Mouse (Mus musculus) liver, embryonic 13.5 days (tissue): ENCODE data around the gene Notch4. TPM values are rescaled to one million over a fixed set of nuclear protein-coding genes. Genes with fewer than 3 reads are reported as not detected.

Source experiments
- ATAC-seq: fragments of 200-750 bp; cut with Nextera tagmentation; 2 replicates; pipeline ENCODE4 v1.8.0; 2017; ENCODE audit warnings: low read depth, mild to moderate bottlenecking, moderate number of reproducible peaks, moderate library complexity
- DNase-seq: peaks from one replicate; pipeline ENCODE4 v3.0.0; 2022
- H3K27ac ChIP-seq: fragments of 300-500 bp; sonication (generic); 2 replicates; pipeline ENCODE4 v1.5.1; 2015; ENCODE audit warnings: moderate library complexity, mild to moderate bottlenecking, inconsistent platforms
- H3K27me3 ChIP-seq: fragments of 300-500 bp; sonication (generic); 2 replicates; pipeline ENCODE4 v1.6.1; 2015; ENCODE audit warnings: mild to moderate bottlenecking, inconsistent platforms
- H3K36me3 ChIP-seq: fragments of 300-500 bp; sonication (generic); 2 replicates; pipeline ENCODE4 v1.6.1; 2015; ENCODE audit warnings: mild to moderate bottlenecking, inconsistent platforms
- H3K4me1 ChIP-seq: fragments of 300-500 bp; sonication (generic); replicated peaks from 2 replicates; pipeline ENCODE4 v1.6.1; 2015; ENCODE audit warnings: inconsistent platforms
- H3K4me2 ChIP-seq: fragments of 300-500 bp; sonication (generic); 2 replicates; pipeline ENCODE4 v1.6.1; 2015; ENCODE audit warnings: inconsistent platforms, mild to moderate bottlenecking, moderate library complexity
- H3K4me3 ChIP-seq: fragments of 300-500 bp; sonication (generic); replicated peaks from 2 replicates; pipeline ENCODE4 v1.5.1; 2015; ENCODE audit warnings: mild to moderate bottlenecking, inconsistent platforms
- H3K9ac ChIP-seq: fragments of 300-500 bp; sonication (generic); 2 replicates; pipeline ENCODE4 v1.6.1; 2015; ENCODE audit warnings: mild to moderate bottlenecking, inconsistent platforms
- H3K9me3 ChIP-seq: fragments of 300-500 bp; sonication (generic); replicated peaks from 2 replicates; pipeline ENCODE4 v1.6.1; 2016; ENCODE audit warnings: inconsistent platforms
- WGBS: fragments of 180-500 bp; shearing (Covaris S2); methylation state at CpG from one replicate; pipeline ENCODE4 v1.1.7; 2015; ENCODE audit not compliant: insufficient replicate concordance; 5-methylcytosine and 5-hydroxymethylcytosine counted together
- polyA plus RNA-seq: library from polyadenylated mRNA; unstranded; fragments of >200 nt; fragmentation: Nextera tagmentation; extraction: Ambion mirVana; gene quantifications from 2 replicates; pipeline ENCODE4 v1.2.1, GENCODE M21; 2015

Notch4 gene
- polyA plus RNA-seq, 1 experiment from 2014 or later = 0.55 TPM

GRCm38 (mm10) chr17:34607997-34608396, 43.9 kb downstream of the Notch4 start:
- DNase-seq (no peak), ATAC-seq (no peak)
- no peak overlapping the region for H3K4me2 ChIP-seq
- peak overlapping the region; percentile 13; the same call in 1 of the 2 replicates for H3K27ac ChIP-seq
- H3K9ac ChIP-seq = peak overlapping the region; percentile 14; the same call in 1 of the 2 replicates
- H3K27me3 ChIP-seq = no peaks in the 10 kb centered on the region
- 77% methylated on average over 7 of the region's 7 CpGs for WGBS
- peaks cover 37% of the 10 kb centered on the region for H3K36me3 ChIP-seq
- H3K9me3 ChIP-seq = no peaks in the 10 kb centered on the region
- H3K4me1 ChIP-seq = peaks cover 59% of the 10 kb centered on the region
- H3K4me3 ChIP-seq = no peak overlapping the region

- Histone ChIP-seq H3K9me3 (no peaks in the 10 kb centered on the region), H3K36me3 (peaks cover 59% of the 10 kb centered on the region), H3K27me3 (no peaks in the 10 kb centered on the region), H3K9ac (no peak overlapping the region), H3K4me3 (no peak overlapping the region), H3K4me1 (peaks cover 65% of the 10 kb centered on the region), H3K27ac (no peak overlapping the region), H3K4me2 (no peak overlapping the region)
- no peak for ATAC-seq
- WGBS = 79% methylated on average over 8 of the region's 8 CpGs
- DNase-seq = no peak
These were observed 47.0 kb downstream of the Notch4 start for GRCm38 (mm10) chr17:34611050-34611449.

- 0 out of 2 replicates have a peak overlapping the region, but pooled peaks have one; percentile 19 for H3K4me2 ChIP-seq
- peaks cover 62% of the 10 kb centered on the region for H3K36me3 ChIP-seq
- H3K4me1 ChIP-seq = peaks cover 49% of the 10 kb centered on the region
- peak overlapping the region; percentile 33; the same call in 1 of the 2 replicates for H3K9ac ChIP-seq
- no peaks in the 10 kb centered on the region for H3K27me3 ChIP-seq
- no peak overlapping the region for H3K4me3 ChIP-seq
- ATAC-seq (peak; percentile 68), DNase-seq (no peak)
- 38% methylated on average over 11 of the region's 11 CpGs for WGBS
- peak overlapping the region; percentile 82 for H3K27ac ChIP-seq
- no peaks in the 10 kb centered on the region for H3K9me3 ChIP-seq
These were observed 49.1 kb downstream of the Notch4 start for GRCm38 (mm10) chr17:34613054-34613645.

GRCm38 (mm10) chr17:34613830-34614229, 49.8 kb downstream of the Notch4 start:
- DNase-seq (no peak), ATAC-seq (no peak)
- H3K27ac ChIP-seq = peak overlapping the region; percentile 82
- no peaks in the 10 kb centered on the region for H3K9me3 ChIP-seq
- H3K9ac ChIP-seq = peak overlapping the region; percentile 33; the same call in 1 of the 2 replicates
- no peak overlapping the region for H3K4me3 ChIP-seq
- WGBS = 78% methylated on average over 10 of the region's 10 CpGs
- peaks cover 62% of the 10 kb centered on the region for H3K36me3 ChIP-seq
- no peaks in the 10 kb centered on the region for H3K27me3 ChIP-seq
- H3K4me2 ChIP-seq = 0 out of 2 replicates have a peak overlapping the region, but pooled peaks have one; percentile 6
- H3K4me1 ChIP-seq = peaks cover 42% of the 10 kb centered on the region

GRCm38 (mm10) chr17:34615871-34616270, 51.8 kb downstream of the Notch4 start, which contains the start of gene Egfl8:
Gene Egfl8 (minus strand): TSS chr17:34615971.
- Histone ChIP-seq H3K36me3 (peaks cover 54% of the 10 kb centered on the region), H3K4me1 (peaks cover 39% of the 10 kb centered on the region), H3K9me3 (no peaks in the 10 kb centered on the region), H3K27me3 (no peaks in the 10 kb centered on the region), H3K4me2 (no peak within 1 kb of the TSS), H3K4me3 (no peak within 1 kb of the TSS), H3K9ac (no peak within 1 kb of the TSS), H3K27ac (no peak within 1 kb of the TSS)
- DNase-seq = no peak
- 72% methylated on average over 6 of the region's 6 CpGs for WGBS
- ATAC-seq = no peak

GRCm38 (mm10) chr17:34618999-34619398, 54.9 kb downstream of the Notch4 start:
- Histone ChIP-seq H3K4me2 (no peak overlapping the region), H3K27ac (no peak overlapping the region), H3K9me3 (no peaks in the 10 kb centered on the region), H3K4me3 (no peak overlapping the region), H3K36me3 (peaks cover 39% of the 10 kb centered on the region), H3K4me1 (peaks cover 30% of the 10 kb centered on the region), H3K27me3 (no peaks in the 10 kb centered on the region), H3K9ac (no peak overlapping the region)
- 5% methylated on average over 6 of the region's 6 CpGs for WGBS
- ATAC-seq (peak; percentile 60), DNase-seq (peak; percentile 67)

- Histone ChIP-seq H3K4me3 (no peak overlapping the region), H3K4me1 (peaks cover 31% of the 10 kb centered on the region), H3K4me2 (no peak overlapping the region), H3K9ac (no peak overlapping the region), H3K27me3 (no peaks in the 10 kb centered on the region), H3K27ac (no peak overlapping the region), H3K9me3 (no peaks in the 10 kb centered on the region), H3K36me3 (peaks cover 32% of the 10 kb centered on the region)
- WGBS = 80% methylated on average over 8 of the region's 8 CpGs
- DNase-seq (no peak), ATAC-seq (no peak)
These were observed 56.9 kb downstream of the Notch4 start for GRCm38 (mm10) chr17:34621006-34621405.

GRCm38 (mm10) chr17:34623161-34623560, 59.1 kb downstream of the Notch4 start:
- 71% methylated on average over 9 of the region's 9 CpGs for WGBS

GRCm38 (mm10) chr17:34624981-34625380, 60.9 kb downstream of the Notch4 start:
- Histone ChIP-seq H3K27me3 (peaks cover 26% of the 10 kb centered on the region), H3K4me1 (peaks cover 53% of the 10 kb centered on the region), H3K36me3 (peaks cover 22% of the 10 kb centered on the region), H3K9me3 (no peaks in the 10 kb centered on the region), H3K4me3 (no peak overlapping the region), H3K27ac (no peak overlapping the region), H3K4me2 (no peak overlapping the region), H3K9ac (no peak overlapping the region)
- WGBS = 82% methylated on average over 3 of the region's 3 CpGs
- ATAC-seq (no peak), DNase-seq (no peak)

More at GRCm38 (mm10) chr17:34623161-34623560, 59.1 kb downstream of the Notch4 start:
- H3K4me3 ChIP-seq = no peak overlapping the region
- no peak overlapping the region for H3K9ac ChIP-seq
- DNase-seq = no peak
- H3K4me1 ChIP-seq = peaks cover 41% of the 10 kb centered on the region
- H3K4me2 ChIP-seq = no peak overlapping the region
- peaks cover 8% of the 10 kb centered on the region for H3K27me3 ChIP-seq
- ATAC-seq = no peak
- peaks cover 22% of the 10 kb centered on the region for H3K36me3 ChIP-seq
- no peaks in the 10 kb centered on the region for H3K9me3 ChIP-seq
- H3K27ac ChIP-seq = no peak overlapping the region

GRCm38 (mm10) chr17:34626062-34626772, 62.1 kb downstream of the Notch4 start:
- peaks cover 22% of the 10 kb centered on the region for H3K36me3 ChIP-seq
- ATAC-seq = no peak
- H3K9ac ChIP-seq = peak overlapping the region; percentile 80
- DNase-seq = no peak
- peaks cover 38% of the 10 kb centered on the region for H3K27me3 ChIP-seq
- H3K9me3 ChIP-seq = no peaks in the 10 kb centered on the region
- peak overlapping the region; percentile 70 for H3K4me3 ChIP-seq
- H3K4me2 ChIP-seq = peak overlapping the region; percentile 91
- H3K4me1 ChIP-seq = peaks cover 65% of the 10 kb centered on the region
- 49% methylated on average over 16 of the region's 16 CpGs for WGBS
- peak overlapping the region; percentile 70 for H3K27ac ChIP-seq

GRCm38 (mm10) chr17:34626773-34627092, 62.7 kb downstream of the Notch4 start:
- peaks cover 43% of the 10 kb centered on the region for H3K27me3 ChIP-seq
- no peaks in the 10 kb centered on the region for H3K9me3 ChIP-seq
- ATAC-seq (peak; percentile 27), DNase-seq (no peak)
- peak overlapping the region; percentile 70 for H3K27ac ChIP-seq
- peak overlapping the region; percentile 91 for H3K4me2 ChIP-seq
- peaks cover 69% of the 10 kb centered on the region for H3K4me1 ChIP-seq
- H3K36me3 ChIP-seq = peaks cover 22% of the 10 kb centered on the region
- WGBS = 1% methylated on average over 18 of the region's 18 CpGs
- peak overlapping the region; percentile 80 for H3K9ac ChIP-seq
- H3K4me3 ChIP-seq = peak overlapping the region; percentile 70
